Mouse (Mus musculus) hindbrain, postnatal 0 days (tissue): Measurements from ENCODE around the gene Scaf8. TPM values are rescaled to one million over a fixed set of nuclear protein-coding genes. Genes with fewer than 3 reads are reported as not detected.
"Not testable (repeated sequence)": the region's sequence is repeated elsewhere in the genome, so short reads cannot be mapped to it uniquely, and the experiment has no call there.

Source experiments
- ATAC-seq: fragments of 200-750 bp; cut with Nextera tagmentation; 2 replicates; pipeline ENCODE4 v1.8.0; 2017; ENCODE audit warnings: mild to moderate bottlenecking, moderate TSS enrichment, moderate library complexity
- DNase-seq: peaks from one replicate; pipeline ENCODE4 v3.0.0-alpha.2; 2015; ENCODE audit warnings: low spot score
- H3K27ac ChIP-seq: fragments of 300-500 bp; sonication (generic); 2 replicates; pipeline ENCODE4 v1.5.1; 2014; ENCODE audit warnings: mild to moderate bottlenecking
- H3K27me3 ChIP-seq: fragments of 300-500 bp; sonication (generic); 2 replicates; pipeline ENCODE4 v1.6.1; 2014; ENCODE audit warnings: low read length, mixed read lengths; ENCODE audit not compliant: insufficient read depth
- H3K36me3 ChIP-seq: fragments of 300-500 bp; sonication (generic); 2 replicates; pipeline ENCODE4 v1.6.1; 2014; ENCODE audit warnings: low read length, mixed read lengths; ENCODE audit not compliant: insufficient read depth
- H3K4me1 ChIP-seq: fragments of 300-500 bp; sonication (generic); 2 replicates; pipeline ENCODE4 v1.6.1; 2014; ENCODE audit warnings: antibody characterized with exemption, low read length, mixed read lengths; ENCODE audit not compliant: insufficient read depth
- H3K4me2 ChIP-seq: fragments of 300-500 bp; sonication (generic); 2 replicates; pipeline ENCODE4 v1.6.1; 2014; ENCODE audit warnings: low read depth, mild to moderate bottlenecking, low read length, moderate library complexity, mixed read lengths
- H3K4me3 ChIP-seq: fragments of 300-500 bp; sonication (generic); 2 replicates; pipeline ENCODE4 v1.5.1; 2014; ENCODE audit warnings: low read length
- H3K9ac ChIP-seq: fragments of 300-500 bp; sonication (generic); replicated peaks from 2 replicates; pipeline ENCODE4 v1.6.1; 2014; ENCODE audit warnings: mild to moderate bottlenecking, low read length, moderate library complexity, mixed read lengths
- H3K9me3 ChIP-seq: fragments of 300-500 bp; sonication (generic); 2 replicates; pipeline ENCODE4 v1.6.1; 2016; ENCODE audit warnings: low read length, mixed read lengths
- CTCF ChIP-seq: IDR thresholded peaks from 2 replicates; pipeline ENCODE4 v1.5.1; 2016; ENCODE audit warnings: antibody characterized with exemption, control low read depth, low read depth
- WGBS: fragments of 180-500 bp; shearing (Covaris S2); extraction: QIAGEN DNeasy Blood & Tissue Kit; methylation state at CpG from one replicate; pipeline ENCODE4 v1.1.7; 2014; 5-methylcytosine and 5-hydroxymethylcytosine counted together
- polyA plus RNA-seq: library from polyadenylated mRNA; unstranded; fragments of >200 nt; fragmentation: Nextera tagmentation; extraction: Ambion mirVana; gene quantifications from 2 replicates; pipeline ENCODE4 v1.2.1, GENCODE M21; 2015
- total RNA-seq: library from RNA; depleted of rRNA; stranded (reverse); fragments of >200 nt; gene quantifications from 2 replicates; pipeline ENCODE4 v1.2.3, GENCODE M21; 2014; rRNA removed

Scaf8 gene
- total RNA-seq (38.9 and 42.8 TPM in 2 replicates), polyA plus RNA-seq (15.1 and 15.6 TPM in 2 replicates)

DNA sequence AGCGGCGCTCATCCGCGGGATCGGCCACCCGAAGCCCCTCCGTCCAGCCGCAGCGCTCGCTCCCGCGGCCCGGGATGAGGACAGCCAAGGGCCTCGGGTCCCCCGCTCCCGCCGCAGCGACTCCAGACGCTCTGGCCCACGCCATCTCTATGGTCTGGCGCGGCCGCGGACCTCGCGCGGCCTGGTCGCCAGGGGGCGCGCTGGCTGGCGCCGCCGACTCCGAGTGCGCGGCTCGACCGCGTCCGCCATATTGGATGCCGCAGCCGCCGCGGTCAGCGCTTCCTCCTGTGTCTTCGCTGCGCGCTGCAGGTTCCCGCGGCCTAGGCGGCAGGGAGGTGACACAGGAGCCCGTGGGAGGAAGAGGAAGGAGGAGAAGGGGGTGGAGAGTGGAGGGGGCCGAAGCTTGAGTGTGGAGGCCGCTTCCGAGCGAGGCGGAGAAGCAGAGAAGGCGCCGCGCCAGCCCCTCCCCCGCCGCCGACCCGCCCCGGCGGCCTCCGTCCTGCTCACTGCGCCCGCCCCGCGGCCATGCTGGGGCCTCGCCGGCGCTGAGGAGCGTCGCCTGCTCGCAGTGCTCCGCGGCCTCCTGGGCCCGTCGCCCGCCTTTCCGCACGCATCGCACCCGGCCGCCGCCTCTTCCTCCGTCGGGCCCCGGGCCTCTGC lies at the start of gene Scaf8:
Gene Scaf8 (plus strand): TSS at position 253 of the 660 bp plus-strand sequence.
- Histone ChIP-seq H3K27ac (peak within 1 kb of the TSS; percentile 98), H3K9me3 (no peaks in the 10 kb centered on the region), H3K4me1 (peaks cover 10% of the 10 kb centered on the region), H3K27me3 (no peaks in the 10 kb centered on the region), H3K36me3 (no peaks in the 10 kb centered on the region), H3K4me2 (peak within 1 kb of the TSS; percentile 77), H3K9ac (peak within 1 kb of the TSS; percentile 96), H3K4me3 (peak within 1 kb of the TSS; percentile 99)
- TF ChIP-seq CTCF, result peak; percentile 30
- WGBS, result under 1% methylated on average over 65 of the region's 91 CpGs
- DNase-seq (peak; percentile 95), ATAC-seq (peak; percentile 96)

DNA sequence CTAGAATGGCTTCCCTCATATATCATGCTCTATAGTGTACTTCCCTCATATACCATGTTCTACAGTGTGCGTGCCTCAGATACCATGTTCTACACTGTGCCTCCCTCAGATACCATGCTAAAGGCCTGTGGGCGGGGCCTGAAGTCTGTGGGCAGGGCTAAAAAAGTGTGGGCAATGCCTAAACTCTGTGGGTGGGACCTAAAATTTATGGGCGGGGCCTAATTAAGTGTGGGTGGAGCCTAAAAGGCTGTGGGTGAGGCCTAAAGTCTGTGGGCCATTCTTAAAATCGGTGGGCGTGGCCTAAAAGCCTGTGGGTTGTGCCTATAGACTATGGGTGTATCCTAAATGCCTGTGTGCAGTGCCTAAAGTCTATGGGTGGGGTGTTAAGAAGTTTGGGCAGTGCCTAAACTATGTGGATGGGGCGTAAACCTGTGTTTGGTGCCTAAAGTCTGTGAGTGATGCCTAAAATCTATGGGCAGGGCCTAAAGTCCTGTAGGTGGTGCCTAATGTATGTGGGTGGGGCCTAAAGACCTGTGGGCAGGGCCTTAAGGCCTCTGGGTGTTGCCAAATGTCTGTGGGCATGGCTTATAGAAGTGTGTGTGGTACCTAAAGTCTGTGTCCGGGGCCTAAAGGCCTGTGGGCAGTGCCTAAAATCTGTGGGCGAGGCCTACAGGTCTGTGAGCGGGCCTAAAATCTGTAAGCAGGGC lies 39.5 kb upstream of the Scaf8 start:
- Histone ChIP-seq H3K27me3 (no peaks in the 10 kb centered on the region), H3K4me2 (no peak overlapping the region), H3K36me3 (peaks cover 32% of the 10 kb centered on the region), H3K9ac (no peak overlapping the region), H3K27ac (no peak overlapping the region), H3K4me1 (no peaks in the 10 kb centered on the region), H3K9me3 (no peaks in the 10 kb centered on the region), H3K4me3 (no peak overlapping the region)
- 0 out of 2 replicates have a peak, but pooled peaks have one; percentile 33 for ATAC-seq
- DNase-seq, result no peak
- TF ChIP-seq CTCF, result no peak
- WGBS, result 93% methylated on average over 9 of the region's 9 CpGs

DNA sequence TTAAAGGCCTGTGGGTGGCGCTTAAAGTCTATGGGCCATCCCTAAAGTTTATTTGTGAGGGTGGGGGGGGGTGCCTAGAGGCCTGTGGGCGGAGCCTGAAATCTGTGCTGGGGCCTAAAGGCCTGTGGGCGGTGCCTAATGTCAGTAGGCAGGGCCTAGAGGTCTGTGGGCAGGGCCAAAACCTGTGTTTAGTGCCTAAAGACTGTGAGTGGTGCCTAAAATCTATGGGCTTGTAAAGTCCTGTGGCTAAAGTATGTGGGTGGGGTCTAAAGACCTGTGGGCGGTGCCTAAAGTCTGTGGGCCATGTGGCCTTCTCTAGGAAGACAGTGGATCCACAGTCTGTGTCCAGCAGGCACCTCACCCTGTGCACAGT lies 38.9 kb upstream of the Scaf8 start:
- Histone ChIP-seq H3K4me1 (no peaks in the 10 kb centered on the region), H3K4me3 (no peak overlapping the region), H3K36me3 (peaks cover 28% of the 10 kb centered on the region), H3K9me3 (no peaks in the 10 kb centered on the region), H3K9ac (no peak overlapping the region), H3K27ac (no peak overlapping the region), H3K27me3 (no peaks in the 10 kb centered on the region), H3K4me2 (no peak overlapping the region)
- no peak for TF ChIP-seq CTCF
- WGBS, result 92% methylated on average over 4 of the region's 4 CpGs
- no peak for DNase-seq
- ATAC-seq, result no peak

DNA sequence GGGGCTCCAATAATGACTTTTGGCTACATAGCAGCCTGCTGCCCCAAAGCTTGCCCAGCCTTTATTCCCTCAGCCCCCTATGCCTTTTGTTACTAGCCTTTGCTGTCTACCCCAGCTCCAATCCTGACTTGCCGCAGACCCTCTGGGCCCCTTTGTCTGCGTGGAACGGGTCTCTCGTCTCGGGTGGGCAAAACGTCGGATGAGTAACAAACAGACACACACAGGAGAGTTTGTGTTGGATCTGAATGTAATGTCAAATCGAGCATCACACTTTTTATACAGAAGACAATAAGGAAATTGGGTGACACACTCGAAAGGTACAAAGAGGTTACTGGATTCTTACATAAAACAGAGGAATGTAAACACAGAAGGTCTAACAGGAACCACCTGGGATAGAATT lies 36.8 kb upstream of the Scaf8 start:
- H3K9ac ChIP-seq, H3K4me2 ChIP-seq, H3K27me3 ChIP-seq, H3K4me1 ChIP-seq, H3K27ac ChIP-seq, H3K4me3 ChIP-seq, H3K9me3 ChIP-seq, ATAC-seq, DNase-seq: not testable (repeated sequence)
- 96% methylated on average over 9 of the region's 9 CpGs for WGBS
- peaks cover 23% of the 10 kb centered on the region for H3K36me3 ChIP-seq

DNA sequence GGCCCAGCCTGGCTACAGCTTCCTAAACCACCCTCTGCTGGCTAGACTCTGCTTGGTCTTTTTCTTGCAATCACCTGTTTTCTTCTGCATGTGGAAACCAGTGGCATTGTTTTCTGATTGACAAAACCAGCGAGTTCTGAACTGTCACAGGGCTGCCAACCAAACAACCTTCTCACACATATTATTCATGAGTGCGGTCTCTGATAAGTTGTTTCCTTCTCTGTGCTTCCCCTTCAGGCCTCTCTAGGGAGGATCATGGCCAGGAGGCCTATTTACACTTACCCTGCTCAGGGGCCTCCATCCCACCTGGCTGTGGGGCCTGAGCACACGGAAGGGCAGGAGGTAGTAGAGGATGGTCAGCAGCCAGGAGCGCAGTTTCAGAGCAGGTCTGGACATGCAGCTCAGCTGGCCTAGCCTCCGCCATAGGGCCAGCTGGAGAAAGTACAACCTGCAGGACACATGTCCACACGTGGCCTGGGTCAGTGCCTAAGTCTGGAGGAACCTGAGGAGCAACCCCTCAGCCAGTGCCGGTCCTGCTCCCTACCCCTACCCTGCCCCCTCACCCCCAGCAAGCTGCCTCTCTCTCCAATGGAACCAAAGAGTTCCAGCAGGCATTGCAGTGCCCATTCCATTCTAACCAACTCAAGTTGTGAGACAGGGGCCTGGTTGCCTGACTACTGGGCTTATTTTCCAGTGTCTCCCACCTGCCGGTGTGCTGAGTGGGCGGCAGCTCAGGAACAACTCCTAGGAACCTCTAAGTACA lies 34.0 kb upstream of the Scaf8 start:
- H3K9ac ChIP-seq, ATAC-seq, H3K9me3 ChIP-seq, H3K36me3 ChIP-seq, H3K4me3 ChIP-seq, H3K4me2 ChIP-seq, H3K27me3 ChIP-seq, DNase-seq, H3K4me1 ChIP-seq, H3K27ac ChIP-seq: not testable (repeated sequence)
- WGBS, result 89% methylated on average over 7 of the region's 9 CpGs

DNA sequence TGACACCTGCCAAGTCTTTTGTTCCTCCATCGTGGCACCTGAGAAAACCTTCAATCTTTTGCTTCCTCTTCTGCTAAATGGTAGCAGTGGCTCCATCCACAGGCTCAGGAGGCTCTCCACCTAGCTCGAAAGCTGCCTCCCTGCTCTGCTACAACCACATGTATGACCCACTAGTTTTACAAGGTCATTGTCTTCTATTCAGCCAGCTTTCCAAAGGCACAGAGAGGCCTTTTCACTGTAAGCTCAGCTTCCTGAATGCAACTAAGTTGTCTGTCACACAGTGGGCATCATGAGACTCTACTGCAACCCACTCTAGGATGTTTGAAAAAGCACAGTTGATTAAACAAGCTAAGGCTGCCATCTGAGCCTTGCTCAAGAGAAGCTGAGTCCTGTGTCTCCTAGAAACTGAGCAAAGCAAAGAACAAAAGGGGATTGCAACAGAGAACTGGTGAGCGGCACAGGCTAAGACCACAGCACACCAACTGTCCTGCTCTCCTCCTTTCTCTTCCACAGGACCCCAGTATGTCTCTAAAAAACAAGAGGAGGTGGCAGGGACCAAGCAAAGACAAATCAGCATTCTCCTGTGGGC lies 33.2 kb upstream of the Scaf8 start:
- H3K27ac ChIP-seq, H3K4me1 ChIP-seq, H3K9me3 ChIP-seq, DNase-seq, H3K4me3 ChIP-seq, H3K9ac ChIP-seq, H3K27me3 ChIP-seq, H3K36me3 ChIP-seq, H3K4me2 ChIP-seq: not testable (repeated sequence)
- peak; percentile 46 for ATAC-seq
- 77% methylated on average over 2 of the region's 3 CpGs for WGBS

DNA sequence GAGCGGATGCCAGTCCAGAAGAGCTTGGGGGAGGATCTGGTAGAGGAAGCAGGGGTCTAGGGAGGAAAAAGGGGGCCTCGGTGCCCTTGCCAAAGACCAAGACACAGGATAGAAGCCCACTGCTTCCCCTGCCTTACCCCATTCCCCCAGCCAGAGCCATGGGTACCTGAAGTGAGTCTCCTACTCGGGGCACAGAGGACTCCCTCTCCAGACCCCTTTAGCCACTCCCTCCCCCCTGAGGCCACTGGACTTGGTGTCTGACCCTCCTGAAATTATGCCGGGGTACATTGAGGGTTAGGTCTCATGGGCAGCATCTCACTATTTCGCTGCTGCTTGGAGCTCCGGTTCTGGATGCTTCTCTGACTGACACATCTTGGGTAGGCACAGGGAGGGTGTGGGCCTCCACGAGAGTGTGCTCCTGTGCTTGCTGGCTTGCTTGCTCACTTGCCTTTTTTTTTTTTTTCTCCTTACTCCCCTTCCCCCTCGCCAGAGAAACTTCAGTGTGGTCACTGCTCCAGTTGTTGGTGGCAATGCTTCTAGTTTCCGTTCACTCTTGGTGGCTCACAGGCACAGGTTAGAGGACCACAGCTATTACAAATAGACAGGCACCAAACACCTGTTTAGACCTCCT lies 32.5 kb upstream of the Scaf8 start:
- H3K9me3 ChIP-seq, H3K27me3 ChIP-seq, H3K9ac ChIP-seq, H3K4me1 ChIP-seq, H3K36me3 ChIP-seq: not testable (repeated sequence)
- peak; percentile 37 for DNase-seq
- peak overlapping the region; percentile 50; the same call in 1 of the 2 replicates for H3K4me3 ChIP-seq
- H3K4me2 ChIP-seq, result peak overlapping the region; percentile 34; the same call in 1 of the 2 replicates
- H3K27ac ChIP-seq, result 0 out of 2 replicates have a peak overlapping the region, but pooled peaks have one; percentile 48
- peak; percentile 58 for ATAC-seq
- WGBS, result 78% methylated on average over 5 of the region's 9 CpGs
